Mouse (Mus musculus): ENCODE measurements around the gene Cwc25.

Gene Cwc25

GRCm38 (mm10) chr11:97766154-97766881 lies at the start of gene Cwc25:
Cwc25 (minus strand) TSS chr11:97766556.
- peak; percentile 89 for DNase-seq (ENCODE audit: low spot score)

- DNase-seq (ENCODE audit: low spot score): no peak
Measured at GRCm38 (mm10) chr11:97815736-97816135, 49.4 kb upstream of the Cwc25 start.

- DNase-seq (ENCODE audit: low spot score): no peak
Measured at GRCm38 (mm10) chr11:97813746-97814515, 47.6 kb upstream of the Cwc25 start.

- DNase-seq (ENCODE audit: low spot score): no peak
Measured at GRCm38 (mm10) chr11:97813085-97813484, 46.7 kb upstream of the Cwc25 start.

GRCm38 (mm10) chr11:97812491-97812921 lies 46.1 kb upstream of the Cwc25 start:
- no peak for DNase-seq (ENCODE audit: low spot score)

GRCm38 (mm10) chr11:97811569-97812362 lies 45.4 kb upstream of the Cwc25 start:
- no peak for DNase-seq (ENCODE audit: low spot score)

- DNase-seq (ENCODE audit: low spot score): no peak
Measured at GRCm38 (mm10) chr11:97810970-97811369, 44.6 kb upstream of the Cwc25 start.

- DNase-seq (ENCODE audit: low spot score): no peak
Measured at GRCm38 (mm10) chr11:97810356-97810755, 44.0 kb upstream of the Cwc25 start.

GRCm38 (mm10) chr11:97809235-97810121 lies 43.1 kb upstream of the Cwc25 start:
- DNase-seq (ENCODE audit: low spot score): no peak

GRCm38 (mm10) chr11:97808621-97809234 lies 42.4 kb upstream of the Cwc25 start:
- no peak for DNase-seq (ENCODE audit: low spot score)

GRCm38 (mm10) chr11:97808093-97808492 lies 41.7 kb upstream of the Cwc25 start:
- no peak for DNase-seq (ENCODE audit: low spot score)

- no peak for DNase-seq (ENCODE audit: low spot score)
Measured at GRCm38 (mm10) chr11:97807626-97808025, 41.3 kb upstream of the Cwc25 start.

GRCm38 (mm10) chr11:97806613-97806964 lies 40.2 kb upstream of the Cwc25 start:
- DNase-seq (ENCODE audit: low spot score): no peak

GRCm38 (mm10) chr11:97805662-97806612 lies 39.6 kb upstream of the Cwc25 start:
- no peak for DNase-seq (ENCODE audit: low spot score)

- DNase-seq (ENCODE audit: low spot score): no peak
Measured at GRCm38 (mm10) chr11:97804841-97805661, 38.7 kb upstream of the Cwc25 start.

GRCm38 (mm10) chr11:97803847-97804246 lies 37.5 kb upstream of the Cwc25 start:
- no peak for DNase-seq (ENCODE audit: low spot score)

GRCm38 (mm10) chr11:97802495-97802894 lies 36.1 kb upstream of the Cwc25 start:
- no peak for DNase-seq (ENCODE audit: low spot score)

- DNase-seq (ENCODE audit: low spot score): no peak
Measured at GRCm38 (mm10) chr11:97802194-97802470, 35.8 kb upstream of the Cwc25 start.
